Mouse (Mus musculus): Measurements from ENCODE around the gene Spag4. TPM values are rescaled to one million over a fixed set of nuclear protein-coding genes. Genes with fewer than 3 reads are reported as not detected.
A peak's percentile ranks its signal among the peaks of the same experiment; 100 is the strongest.

Gene Spag4
- 1 to 10 TPM; 6.6 to 9.3 TPM for total RNA-seq (2021)

- peak; percentile 71 for DNase-seq
- intact Hi-C loops (cut with DNase I) = no loop called here
Observed at GRCm38 (mm10) chr2:156065099-156066041, at the start of gene Spag4. Spag4 (plus strand) TSS chr2:156065175.

- DNase-seq = no peak
- intact Hi-C loops (cut with DNase I) = no loop called here
Observed at GRCm38 (mm10) chr2:156018106-156018505, 46.9 kb upstream of the Spag4 start.

GRCm38 (mm10) chr2:156021219-156021618 is 43.8 kb upstream of the Spag4 start:
- intact Hi-C loops (cut with DNase I) = no loop called here
- no peak for DNase-seq

GRCm38 (mm10) chr2:156021765-156022164 is 43.2 kb upstream of the Spag4 start:
- intact Hi-C loops (cut with DNase I) = no loop called here
- DNase-seq = no peak

GRCm38 (mm10) chr2:156025482-156025881 is 39.5 kb upstream of the Spag4 start:
- DNase-seq = no peak
- intact Hi-C loops (cut with DNase I) = no loop called here

- intact Hi-C loops (cut with DNase I) = no loop called here
- no peak for DNase-seq
Observed at GRCm38 (mm10) chr2:156039390-156039789, 25.6 kb upstream of the Spag4 start.

GRCm38 (mm10) chr2:156042903-156043302 is 22.1 kb upstream of the Spag4 start:
- intact Hi-C loops (cut with DNase I) = no loop called here
- no peak for DNase-seq

GRCm38 (mm10) chr2:156047929-156048328 is 17.0 kb upstream of the Spag4 start:
- intact Hi-C loops (cut with DNase I) = no loop called here
- DNase-seq = no peak

- intact Hi-C loops (cut with DNase I) = no loop called here
- no peak for DNase-seq
Observed at GRCm38 (mm10) chr2:156052816-156053215, 12.2 kb upstream of the Spag4 start, which contains the start of gene Fer1l4. Fer1l4 (minus strand) TSS chr2:156052947.

- DNase-seq = no peak
- intact Hi-C loops (cut with DNase I) = no loop called here
Observed at GRCm38 (mm10) chr2:156066126-156066525, 1.2 kb downstream of the Spag4 start.

GRCm38 (mm10) chr2:156067916-156068315 is 2.9 kb downstream of the Spag4 start:
- DNase-seq = peak; percentile 82
- intact Hi-C loops (cut with DNase I) = no loop called here

GRCm38 (mm10) chr2:156071236-156071635 is 6.3 kb downstream of the Spag4 start:
- intact Hi-C loops (cut with DNase I) = no loop called here
- no peak for DNase-seq

GRCm38 (mm10) chr2:156073725-156074124 is 8.8 kb downstream of the Spag4 start:
- intact Hi-C loops (cut with DNase I) = no loop called here
- no peak for DNase-seq

- no peak for DNase-seq
- intact Hi-C loops (cut with DNase I) = no loop called here
Observed at GRCm38 (mm10) chr2:156077461-156077860, 12.5 kb downstream of the Spag4 start.

GRCm38 (mm10) chr2:156078421-156079182 is 13.6 kb downstream of the Spag4 start:
- intact Hi-C loops (cut with DNase I) = no loop called here
- no peak for DNase-seq

- no peak for DNase-seq
- intact Hi-C loops (cut with DNase I) = no loop called here
Observed at GRCm38 (mm10) chr2:156079183-156079560, 14.2 kb downstream of the Spag4 start.

- no peak for DNase-seq
- intact Hi-C loops (cut with DNase I) = no loop called here
Observed at GRCm38 (mm10) chr2:156079674-156080073, 14.7 kb downstream of the Spag4 start.

GRCm38 (mm10) chr2:156080391-156080790 is 15.4 kb downstream of the Spag4 start:
- DNase-seq = no peak
- intact Hi-C loops (cut with DNase I) = no loop called here

GRCm38 (mm10) chr2:156084541-156084940 is 19.6 kb downstream of the Spag4 start:
- intact Hi-C loops (cut with DNase I) = no loop called here
- DNase-seq = no peak

GRCm38 (mm10) chr2:156087391-156088110 is 22.6 kb downstream of the Spag4 start:
- intact Hi-C loops (cut with DNase I) = no loop called here
- DNase-seq = no peak

- intact Hi-C loops (cut with DNase I) = no loop called here
- DNase-seq = no peak
Observed at GRCm38 (mm10) chr2:156089799-156090198, 24.8 kb downstream of the Spag4 start.
